Mouse (Mus musculus) right cerebral cortex, postnatal 14 days (tissue): Measurements from ENCODE around the gene Trim69.
"Not testable (repeated sequence)": the region's sequence is repeated elsewhere in the genome, so short reads cannot be mapped to it uniquely, and the experiment has no call there.

Experiments
- DNase-seq: peaks from one replicate; pipeline ENCODE4 v3.0.0; 2022

The Trim69 gene

GRCm38 (mm10) chr2:122217075-122217474 lies 56.6 kb downstream of the Trim69 start:
- not testable (repeated sequence) for DNase-seq

- DNase-seq: no peak
Measured at GRCm38 (mm10) chr2:122218234-122218633, 57.7 kb downstream of the Trim69 start.

- DNase-seq: no peak
Measured at GRCm38 (mm10) chr2:122221378-122221777, 60.9 kb downstream of the Trim69 start.

- no peak for DNase-seq
Measured at GRCm38 (mm10) chr2:122221798-122222197, 61.3 kb downstream of the Trim69 start.

GRCm38 (mm10) chr2:122222272-122222671 lies 61.8 kb downstream of the Trim69 start:
- no peak for DNase-seq

- no peak for DNase-seq
Measured at GRCm38 (mm10) chr2:122223654-122224053, 63.2 kb downstream of the Trim69 start.
